ENCODE assay signal across 8 mouse cellular contexts in the genomic region with DNA sequence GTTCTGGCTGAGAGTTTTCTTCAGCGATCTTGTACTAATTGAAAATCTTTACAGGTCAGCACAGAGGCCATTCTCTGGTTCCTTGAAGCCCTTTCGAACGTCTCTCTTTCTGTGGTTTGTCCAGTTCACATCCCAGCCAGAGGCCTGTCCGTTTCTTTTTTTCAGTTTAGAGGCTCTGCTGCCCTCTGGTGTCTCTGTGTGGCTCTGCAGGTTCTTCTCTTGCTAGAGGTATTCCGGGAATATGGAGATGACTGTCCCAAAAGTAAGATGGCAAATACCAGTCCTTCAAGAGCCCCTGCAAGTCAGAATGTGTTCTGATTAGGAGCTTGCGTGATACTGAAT. TPM values are rescaled to one million over a fixed set of nuclear protein-coding genes. Genes with fewer than 3 reads are reported as not detected.
DNase-seq lines count a peak whose midpoint lies in the region; ATAC-seq and TF ChIP-seq lines count a peak whose summit lies in the region.

No protein-coding gene starts in this region.

- no peak overlapping the region for H3K9ac ChIP-seq in limb, embryonic 14.5 days (ENCODE audit: low read depth, low read length, severe bottlenecking)

- H3K4me1 ChIP-seq in limb, embryonic 14.5 days (ENCODE audit: control insufficient read depth, insufficient read depth, low read length): no peaks in the 10 kb centered on the region

- no peak overlapping the region for H3K27ac ChIP-seq in limb, embryonic 14.5 days (replicated peaks; ENCODE audit: low read depth, low read length)

- H3K36me3 ChIP-seq in limb, embryonic 14.5 days (ENCODE audit: control insufficient read depth, insufficient read depth, low read length): no peaks in the 10 kb centered on the region

- no peak overlapping the region; the same call in 1 of the 2 replicates for H3K4me2 ChIP-seq in limb, embryonic 14.5 days (replicated peaks; ENCODE audit: low read depth, low read length, severe bottlenecking)

- no peak for TF ChIP-seq POLR2A in limb, embryonic 14.5 days (IDR thresholded peaks at IDR 0.05; ENCODE audit: borderline replicate concordance, extremely low read depth, insufficient read depth, insufficient read length)

- no peaks in the 10 kb centered on the region for H3K27me3 ChIP-seq in limb, embryonic 14.5 days (ENCODE audit: control insufficient read depth, insufficient read depth, low read length)

- ATAC-seq in limb, embryonic 14.5 days (ENCODE audit: low FRiP score, low read depth): no peak

- no peaks in the 10 kb centered on the region for H3K9me3 ChIP-seq in limb, embryonic 14.5 days (ENCODE audit: control insufficient read depth, low read length)

- H3K4me3 ChIP-seq in limb, embryonic 14.5 days (replicated peaks; ENCODE audit: low read length): no peak overlapping the region

- DNase-seq in urinary bladder, postnatal 25 days (ENCODE audit: low spot score): peak; percentile 32
- DNase-seq in urinary bladder, postnatal 4 days (ENCODE audit: low spot score in 2 of 2): no peak
- DNase-seq in cerebellum, adult 11-12 months: peak; percentile 31
- DNase-seq in forelimb bud, embryonic 11.5 days (ENCODE audit: low read depth, low spot score): peak; percentile 64
- DNase-seq in induced T-regulatory cell, adult 2 months (ENCODE audit: low read depth): peak; percentile 68
- peak; percentile 38 for DNase-seq in limb, embryonic 14.5 days (ENCODE audit: low spot score)
- DNase-seq in naive thymus-derived CD4-positive, alpha-beta T cell, adult 2 months (ENCODE audit: low read depth): peak; percentile 64
- DNase-seq in thymus, postnatal 14 days: peak; percentile 58

- WGBS in limb, embryonic 14.5 days: 17% methylated on average over 6 of the region's 6 CpGs

RNA-seq across cellular contexts. Expression of gene Arl11, which starts 14.8 kb away (rescaled TPM):
- 1.1 and 1.2 TPM in 2 replicates for polyA plus RNA-seq in limb, embryonic 14.5 days (2012; rRNA removed)
- polyA plus RNA-seq in limb, embryonic 14.5 days (2014; fragmentation: Nextera tagmentation; extraction: Ambion mirVana): 0.70 and 0.81 TPM in 2 replicates

RNA-seq across cellular contexts. Expression of gene Sgcg, which starts 36.4 kb away (rescaled TPM):
- polyA plus RNA-seq in limb, embryonic 14.5 days (2012; rRNA removed): 9.5 and 10.4 TPM in 2 replicates
- 12.1 and 12.5 TPM in 2 replicates for polyA plus RNA-seq in limb, embryonic 14.5 days (2014; fragmentation: Nextera tagmentation; extraction: Ambion mirVana)

Comparison
In these comparisons a context has a peak if more than half of its experiments do, and no peak if none do; other contexts are left out.
1. DNase-seq: peak in urinary bladder, postnatal 25 days (single experiment), cerebellum, adult 11-12 months (single experiment), forelimb bud, embryonic 11.5 days (single experiment), induced T-regulatory cell, adult 2 months (single experiment), limb, embryonic 14.5 days (single experiment), naive thymus-derived CD4-positive, alpha-beta T cell, adult 2 months (single experiment) and thymus, postnatal 14 days (single experiment); none in urinary bladder, postnatal 4 days (0 of 2).